Mouse (Mus musculus) neural tube, embryonic 15.5 days (tissue): ENCODE data around the gene N4bp1. TPM values are rescaled to one million over a fixed set of nuclear protein-coding genes. Genes with fewer than 3 reads are reported as not detected.

Experiments
- ATAC-seq: fragments of 200-750 bp; cut with Nextera tagmentation; 2 replicates; pipeline ENCODE4 v1.8.0; 2017; ENCODE audit warnings: mild to moderate bottlenecking, moderate TSS enrichment, moderate library complexity; ENCODE audit not compliant: low FRiP score
- H3K27ac ChIP-seq: fragments of 300-500 bp; sonication (generic); replicated peaks from 2 replicates; pipeline ENCODE4 v1.5.1; 2015; ENCODE audit warnings: mild to moderate bottlenecking, inconsistent platforms
- H3K27me3 ChIP-seq: fragments of 300-500 bp; sonication (generic); replicated peaks from 2 replicates; pipeline ENCODE4 v1.6.1; 2015; ENCODE audit warnings: inconsistent platforms
- H3K36me3 ChIP-seq: fragments of 300-500 bp; sonication (generic); 2 replicates; pipeline ENCODE4 v1.6.1; 2015; ENCODE audit warnings: inconsistent platforms
- H3K4me1 ChIP-seq: fragments of 300-500 bp; sonication (generic); 2 replicates; pipeline ENCODE4 v1.6.1; 2015; ENCODE audit warnings: inconsistent platforms
- H3K4me2 ChIP-seq: fragments of 300-500 bp; sonication (generic); 2 replicates; pipeline ENCODE4 v1.6.1; 2015; ENCODE audit warnings: inconsistent platforms, mild to moderate bottlenecking, moderate library complexity
- H3K4me3 ChIP-seq: fragments of 300-500 bp; sonication (generic); replicated peaks from 2 replicates; pipeline ENCODE4 v1.5.1; 2015; ENCODE audit warnings: mild to moderate bottlenecking, inconsistent platforms
- H3K9ac ChIP-seq: fragments of 300-500 bp; sonication (generic); replicated peaks from 2 replicates; pipeline ENCODE4 v1.6.1; 2015; ENCODE audit warnings: mild to moderate bottlenecking, inconsistent platforms
- H3K9me3 ChIP-seq: fragments of 300-500 bp; sonication (generic); replicated peaks from 2 replicates; pipeline ENCODE4 v1.6.1; 2016; ENCODE audit warnings: inconsistent platforms
- WGBS: fragments of 180-500 bp; shearing (Covaris S2); methylation state at CpG from one replicate; pipeline ENCODE4 v1.1.7; 2015; ENCODE audit warnings: mixed read lengths; 5-methylcytosine and 5-hydroxymethylcytosine counted together
- polyA plus RNA-seq: library from polyadenylated mRNA; unstranded; fragments of >200 nt; fragmentation: Nextera tagmentation; extraction: Ambion mirVana; gene quantifications from 2 replicates; pipeline ENCODE4 v1.2.1, GENCODE M21; 2015

Gene N4bp1
- polyA plus RNA-seq, 1 experiment from 2014 or later: 8.7 TPM

DNA sequence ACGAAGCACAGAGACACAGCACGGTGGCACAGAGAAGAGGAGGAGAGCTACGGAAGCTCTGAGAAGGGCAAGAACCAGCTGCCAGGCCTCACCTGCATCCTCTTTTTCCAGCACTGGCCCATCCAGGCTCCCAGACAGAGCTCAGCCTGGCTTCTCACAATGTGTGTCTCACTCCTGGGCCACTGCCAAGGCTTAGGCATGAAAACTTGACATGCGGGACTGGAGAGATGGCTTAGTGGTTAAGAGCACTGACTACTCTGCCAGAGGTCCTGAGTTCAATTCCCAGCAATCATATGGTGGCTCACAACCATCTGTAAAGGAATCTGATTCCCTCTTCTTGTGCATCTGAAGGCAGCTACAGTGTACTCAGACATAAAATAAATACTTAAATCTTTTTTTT, 34.2 kb upstream of the N4bp1 start:
- Histone ChIP-seq H3K4me1 (peaks cover 7% of the 10 kb centered on the region; the same call in 1 of the 2 replicates), H3K27ac (no peak overlapping the region), H3K9ac (no peak overlapping the region), H3K4me3 (no peak overlapping the region), H3K27me3 (no peaks in the 10 kb centered on the region), H3K4me2 (no peak overlapping the region), H3K9me3 (no peaks in the 10 kb centered on the region), H3K36me3 (no peaks in the 10 kb centered on the region)
- 74% methylated on average over 4 of the region's 4 CpGs for WGBS
- no peak for ATAC-seq

DNA sequence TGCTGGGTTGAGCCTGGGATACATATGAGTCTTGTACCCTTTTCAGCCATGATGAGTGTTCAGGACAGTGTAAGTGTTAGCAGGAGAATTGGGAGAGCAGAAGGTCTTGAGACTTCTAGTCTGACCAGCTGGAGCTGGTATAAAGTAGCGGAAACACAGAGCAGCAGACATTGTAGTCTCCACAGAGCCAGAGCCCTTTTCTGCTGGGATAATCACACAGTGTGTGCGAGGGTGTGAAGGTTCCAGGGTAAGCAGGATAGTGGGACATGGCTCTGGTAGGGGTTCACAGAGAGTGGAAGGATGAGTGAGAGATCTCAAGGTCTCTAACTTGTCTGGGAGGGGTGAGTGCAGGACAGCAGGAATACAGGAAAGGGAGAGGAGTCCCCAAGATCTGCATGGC, 33.0 kb upstream of the N4bp1 start:
- no peak overlapping the region for H3K9ac ChIP-seq
- no peak overlapping the region for H3K4me3 ChIP-seq
- no peak overlapping the region for H3K4me2 ChIP-seq
- H3K9me3 ChIP-seq: no peaks in the 10 kb centered on the region
- no peak overlapping the region for H3K27ac ChIP-seq
- no peak for ATAC-seq
- 93% methylated on average over 2 of the region's 2 CpGs for WGBS
- peaks cover 7% of the 10 kb centered on the region; the same call in 1 of the 2 replicates for H3K4me1 ChIP-seq
- H3K36me3 ChIP-seq: no peaks in the 10 kb centered on the region
- H3K27me3 ChIP-seq: no peaks in the 10 kb centered on the region

DNA sequence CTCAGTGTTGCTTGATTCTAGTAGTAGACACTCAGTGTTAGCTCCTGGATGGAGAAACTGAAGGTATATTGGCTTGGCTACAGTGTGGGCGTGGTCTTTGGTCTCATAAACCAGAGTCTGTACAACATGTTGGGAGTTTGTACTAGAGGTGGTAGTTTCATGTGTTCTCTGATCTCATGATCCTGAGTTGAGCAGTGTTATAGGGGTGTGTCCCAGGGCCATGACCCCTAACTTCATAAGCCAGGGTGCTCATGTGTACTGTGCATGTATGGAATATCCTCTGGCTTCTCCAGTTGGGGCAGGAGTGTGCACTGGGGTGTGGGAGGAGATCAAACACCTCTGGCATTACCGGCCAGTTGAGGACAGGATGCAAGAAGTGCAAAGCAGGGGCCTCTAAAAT, 32.6 kb upstream of the N4bp1 start:
- no peak overlapping the region for H3K4me2 ChIP-seq
- 83% methylated on average over 2 of the region's 2 CpGs for whole genome bisulfite sequencing
- H3K27me3 ChIP-seq: no peaks in the 10 kb centered on the region
- no peak overlapping the region for H3K27ac ChIP-seq
- H3K4me1 ChIP-seq: peaks cover 7% of the 10 kb centered on the region; the same call in 1 of the 2 replicates
- ATAC-seq: no peak
- H3K36me3 ChIP-seq: no peaks in the 10 kb centered on the region
- H3K9me3 ChIP-seq: no peaks in the 10 kb centered on the region
- no peak overlapping the region for H3K4me3 ChIP-seq
- no peak overlapping the region for H3K9ac ChIP-seq

DNA sequence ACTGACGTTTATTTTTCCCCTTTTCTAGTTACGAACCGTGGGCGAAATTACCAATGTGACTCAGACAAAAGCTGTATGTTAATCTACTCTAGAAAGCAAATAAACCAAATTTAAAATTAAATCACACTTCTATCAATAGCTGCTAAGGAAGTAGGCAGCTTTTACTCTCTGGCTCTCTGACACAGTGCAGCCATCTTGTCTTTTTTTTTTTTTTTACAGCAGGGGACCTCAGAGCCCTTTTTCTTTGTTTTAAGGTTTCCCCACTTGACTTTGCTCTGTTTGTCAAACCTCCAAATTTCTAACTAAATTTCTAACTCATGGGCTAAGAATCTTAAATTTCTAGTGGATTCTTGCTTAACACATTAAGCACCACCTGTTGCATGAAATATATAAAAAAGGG, 31.3 kb upstream of the N4bp1 start:
- ATAC-seq: no peak
- WGBS: 93% methylated on average over 4 of the region's 4 CpGs

DNA sequence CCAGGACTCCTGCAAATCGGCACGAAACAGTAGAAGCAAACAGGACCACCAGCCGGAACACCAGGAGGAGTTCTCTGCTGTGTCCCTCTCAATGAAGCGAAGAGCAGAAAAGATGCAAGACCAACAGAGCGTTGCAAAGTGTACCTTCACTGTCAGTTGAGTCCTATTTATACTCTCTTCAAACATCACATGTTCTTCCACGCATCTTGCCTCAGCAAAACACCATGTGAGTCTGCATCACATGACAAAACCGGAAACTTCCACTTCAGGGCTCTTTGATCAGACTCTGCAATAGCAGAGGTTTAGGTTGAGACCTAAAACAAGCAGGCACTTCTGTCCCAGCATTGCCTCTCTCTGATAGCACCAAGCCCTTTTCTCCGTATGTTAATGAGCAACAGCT, 26.1 kb upstream of the N4bp1 start:
- H3K4me2 ChIP-seq: no peak overlapping the region
- no peaks in the 10 kb centered on the region for H3K36me3 ChIP-seq
- no peaks in the 10 kb centered on the region for H3K4me1 ChIP-seq
- no peaks in the 10 kb centered on the region; the same call in 1 of the 2 replicates for H3K27me3 ChIP-seq
- ATAC-seq: no peak
- no peak overlapping the region for H3K4me3 ChIP-seq
- no peak overlapping the region for H3K9ac ChIP-seq
- no peak overlapping the region for H3K27ac ChIP-seq
- 88% methylated on average over 8 of the region's 8 CpGs for WGBS
- H3K9me3 ChIP-seq: no peaks in the 10 kb centered on the region

More for the DNA sequence above, 31.3 kb upstream of the N4bp1 start:
- Histone ChIP-seq H3K36me3 (no peaks in the 10 kb centered on the region), H3K9ac (no peak overlapping the region), H3K9me3 (no peaks in the 10 kb centered on the region), H3K4me1 (no peaks in the 10 kb centered on the region; the same call in 1 of the 2 replicates), H3K4me2 (no peak overlapping the region), H3K4me3 (no peak overlapping the region), H3K27me3 (no peaks in the 10 kb centered on the region), H3K27ac (no peak overlapping the region)

DNA sequence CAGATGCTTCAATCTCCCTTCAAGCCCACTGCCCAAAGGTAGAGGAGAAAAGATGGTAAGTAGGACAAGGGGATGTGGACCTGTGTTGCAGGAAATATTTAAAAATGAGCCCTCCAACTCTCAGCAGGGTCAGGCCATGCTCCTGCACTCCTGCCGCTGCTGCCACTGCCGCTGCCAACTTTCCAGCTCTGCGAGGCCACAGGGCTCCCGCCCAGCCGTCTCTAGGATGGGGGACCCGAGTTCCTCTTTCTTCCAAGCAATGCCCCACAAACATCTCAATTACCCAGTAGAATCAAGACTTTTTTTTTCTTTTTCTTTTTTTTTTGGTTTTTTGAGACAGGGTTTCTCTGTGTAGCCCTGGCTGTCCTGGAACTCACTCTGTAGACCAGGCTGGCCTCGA, 25.2 kb upstream of the N4bp1 start:
- no peak for ATAC-seq
- Histone ChIP-seq H3K4me3 (no peak overlapping the region), H3K27me3 (no peaks in the 10 kb centered on the region; the same call in 1 of the 2 replicates), H3K27ac (no peak overlapping the region), H3K4me1 (no peaks in the 10 kb centered on the region), H3K9ac (no peak overlapping the region), H3K4me2 (no peak overlapping the region), H3K36me3 (no peaks in the 10 kb centered on the region), H3K9me3 (no peaks in the 10 kb centered on the region)
- WGBS: 85% methylated on average over 7 of the region's 7 CpGs

DNA sequence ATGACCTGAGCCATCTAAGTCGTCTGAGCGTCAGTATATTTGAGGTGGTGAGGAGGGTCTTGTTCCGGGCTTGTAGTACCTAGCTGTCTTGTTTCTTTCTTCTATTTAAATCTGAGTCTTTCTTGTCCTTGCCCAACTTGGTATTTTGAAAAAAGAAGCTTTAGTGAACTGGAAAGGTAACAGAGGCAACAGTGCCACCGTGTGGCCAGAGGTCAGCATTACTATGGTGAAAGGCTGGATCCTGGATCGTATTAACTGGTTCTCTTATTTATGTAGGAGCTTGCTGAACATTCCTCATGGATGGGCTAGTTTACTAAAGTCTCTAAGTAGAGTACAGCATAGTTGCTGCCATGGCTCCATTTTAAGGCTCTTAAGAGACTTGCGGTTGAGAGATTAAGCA, 23.5 kb upstream of the N4bp1 start:
- ATAC-seq: no peak
- Histone ChIP-seq H3K27ac (no peak overlapping the region), H3K36me3 (no peaks in the 10 kb centered on the region), H3K9me3 (no peaks in the 10 kb centered on the region), H3K4me2 (no peak overlapping the region), H3K9ac (no peak overlapping the region), H3K4me1 (no peaks in the 10 kb centered on the region), H3K27me3 (peaks cover 3% of the 10 kb centered on the region; the same call in 1 of the 2 replicates), H3K4me3 (no peak overlapping the region)
- WGBS: 21% methylated on average over 6 of the region's 6 CpGs

DNA sequence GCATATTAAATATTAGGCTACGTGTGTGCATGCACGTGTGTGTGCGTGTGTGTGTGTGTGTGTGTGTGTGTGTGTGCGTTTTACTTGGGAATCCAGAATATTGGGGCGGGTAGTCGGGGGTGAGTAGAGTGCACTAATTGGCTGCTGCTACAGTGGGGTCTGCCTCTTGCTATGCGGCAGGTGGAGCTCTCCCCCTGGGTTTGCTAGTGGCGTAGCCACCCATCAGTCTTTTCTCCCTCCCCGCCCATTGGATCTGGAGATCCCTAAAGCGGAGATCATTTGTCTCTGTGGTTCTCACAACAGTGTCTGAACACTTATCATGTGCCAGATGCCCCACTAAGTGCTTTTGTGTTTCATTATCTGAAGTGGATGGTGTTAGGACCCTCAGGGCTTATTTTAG, 19.9 kb upstream of the N4bp1 start:
- ATAC-seq: no peak
- Histone ChIP-seq H3K27me3 (0 out of 2 replicates have a peak, but pooled peaks cover 6% of the 10 kb centered on the region), H3K9me3 (no peaks in the 10 kb centered on the region), H3K27ac (no peak overlapping the region), H3K9ac (no peak overlapping the region), H3K4me3 (no peak overlapping the region), H3K36me3 (no peaks in the 10 kb centered on the region), H3K4me2 (no peak overlapping the region), H3K4me1 (no peaks in the 10 kb centered on the region)
- WGBS: 84% methylated on average over 10 of the region's 10 CpGs

DNA sequence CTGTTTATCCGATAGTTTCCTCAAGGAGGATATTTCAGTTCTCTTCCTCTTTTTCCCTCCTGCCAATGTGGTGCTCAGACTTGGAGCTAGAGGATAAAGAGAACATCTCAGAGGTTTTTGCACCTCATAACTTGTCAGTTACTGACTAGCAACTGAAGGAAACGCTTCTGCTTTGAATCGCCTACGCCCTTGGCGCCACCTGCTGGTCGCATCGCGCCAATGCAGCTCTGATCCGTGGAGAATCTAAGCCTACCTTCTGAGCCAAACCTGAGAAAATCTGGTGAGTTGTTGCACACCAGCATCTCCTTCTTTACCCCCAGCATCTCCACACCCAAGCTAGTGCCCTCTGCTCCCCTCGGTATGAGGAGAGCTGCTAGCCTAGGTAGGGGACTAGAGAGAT, 18.0 kb upstream of the N4bp1 start:
- Histone ChIP-seq H3K36me3 (no peaks in the 10 kb centered on the region), H3K4me1 (no peaks in the 10 kb centered on the region), H3K4me2 (no peak overlapping the region), H3K4me3 (no peak overlapping the region), H3K27me3 (0 out of 2 replicates have a peak, but pooled peaks cover 6% of the 10 kb centered on the region), H3K27ac (no peak overlapping the region), H3K9me3 (no peaks in the 10 kb centered on the region), H3K9ac (no peak overlapping the region)
- WGBS: 4% methylated on average over 10 of the region's 10 CpGs
- no peak for ATAC-seq

DNA sequence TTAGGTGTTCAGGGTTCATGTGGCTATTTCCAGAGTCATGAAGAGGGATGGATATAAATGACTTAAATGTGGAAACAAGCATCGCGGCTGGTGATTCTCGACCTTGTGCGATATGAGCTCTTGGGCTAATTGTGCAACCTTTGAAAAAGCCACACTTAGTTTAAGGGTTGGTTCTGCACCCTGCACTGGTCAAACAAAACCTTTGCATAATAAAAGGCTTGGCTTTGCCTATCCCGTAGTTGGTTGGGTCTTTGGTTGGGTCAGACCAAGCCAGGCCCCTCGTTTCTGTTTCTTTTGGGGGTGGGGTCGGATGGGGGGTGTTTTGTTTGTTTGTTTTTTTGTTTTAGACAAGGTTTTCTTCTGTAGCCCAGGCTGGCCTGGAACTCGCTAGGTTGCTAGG, 17.6 kb upstream of the N4bp1 start:
- Histone ChIP-seq H3K4me3 (no peak overlapping the region), H3K9me3 (no peaks in the 10 kb centered on the region), H3K36me3 (no peaks in the 10 kb centered on the region), H3K27ac (no peak overlapping the region), H3K4me2 (no peak overlapping the region), H3K9ac (no peak overlapping the region), H3K4me1 (no peaks in the 10 kb centered on the region), H3K27me3 (0 out of 2 replicates have a peak, but pooled peaks cover 6% of the 10 kb centered on the region)
- ATAC-seq: no peak
- WGBS: 84% methylated on average over 8 of the region's 8 CpGs

DNA sequence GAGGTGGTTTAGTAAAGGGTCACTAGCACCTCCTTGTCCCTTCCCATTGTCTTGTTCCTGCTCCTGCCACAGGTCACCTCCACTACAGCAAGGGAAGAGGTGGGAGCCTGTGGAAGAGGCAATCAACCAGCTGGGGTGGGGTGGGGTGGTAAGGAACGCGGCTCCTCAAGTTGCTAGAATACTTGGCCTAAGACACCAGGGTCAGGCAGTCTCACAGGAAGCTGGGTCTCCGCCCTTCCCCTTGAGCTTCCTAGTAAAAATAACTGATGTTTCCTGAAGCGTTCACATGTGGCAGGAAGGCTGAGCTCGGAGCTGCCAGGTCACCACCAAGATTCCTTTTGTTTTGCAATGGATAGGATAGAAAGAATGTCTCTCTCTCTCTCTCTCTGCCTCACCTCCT, 16.9 kb upstream of the N4bp1 start:
- H3K27ac ChIP-seq: no peak overlapping the region
- H3K9ac ChIP-seq: no peak overlapping the region
- H3K9me3 ChIP-seq: no peaks in the 10 kb centered on the region
- H3K36me3 ChIP-seq: no peaks in the 10 kb centered on the region
- ATAC-seq: no peak
- no peaks in the 10 kb centered on the region for H3K4me1 ChIP-seq
- WGBS: 69% methylated on average over 5 of the region's 5 CpGs
- H3K27me3 ChIP-seq: 0 out of 2 replicates have a peak, but pooled peaks cover 6% of the 10 kb centered on the region
- no peak overlapping the region for H3K4me3 ChIP-seq
- no peak overlapping the region for H3K4me2 ChIP-seq

DNA sequence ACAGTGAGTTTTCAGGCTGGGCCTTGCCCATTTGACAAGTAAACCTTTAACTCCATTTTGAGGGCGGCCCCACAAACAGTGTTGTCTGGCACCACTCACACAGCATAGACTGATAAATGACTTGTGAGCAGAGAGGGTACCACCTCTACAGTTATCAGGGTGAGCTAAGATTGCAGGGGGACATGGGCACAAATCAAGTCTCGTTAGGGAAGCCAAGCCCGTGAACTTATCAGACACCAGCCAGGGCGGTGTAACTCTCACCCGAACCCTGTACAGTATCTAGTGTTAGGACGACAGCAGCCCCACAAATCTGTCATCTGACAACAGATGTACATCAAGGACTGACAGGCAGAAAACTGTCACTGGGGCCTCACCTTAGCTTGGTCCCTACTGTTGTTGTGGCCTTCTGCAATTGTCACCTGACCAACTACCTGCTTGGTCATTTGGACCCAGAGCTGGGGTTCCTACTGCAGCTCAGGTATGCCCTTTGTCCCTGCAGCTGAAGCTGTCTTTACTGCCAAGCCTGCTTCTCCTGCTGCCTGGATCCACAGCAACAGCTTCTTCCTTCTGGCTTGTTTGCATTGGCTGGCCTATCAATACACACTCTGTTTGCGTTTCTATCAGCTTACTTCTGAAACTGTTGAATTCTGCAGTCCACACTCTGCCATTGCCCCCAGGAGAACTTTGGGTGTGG, 12.8 kb upstream of the N4bp1 start:
- Histone ChIP-seq H3K9me3 (no peaks in the 10 kb centered on the region), H3K36me3 (no peaks in the 10 kb centered on the region), H3K4me1 (no peaks in the 10 kb centered on the region), H3K9ac (no peak overlapping the region), H3K4me2 (no peak overlapping the region), H3K4me3 (no peak overlapping the region), H3K27ac (no peak overlapping the region), H3K27me3 (0 out of 2 replicates have a peak, but pooled peaks cover 2% of the 10 kb centered on the region)
- no peak for ATAC-seq
- 80% methylated on average over 7 of the region's 7 CpGs for WGBS
